Mouse (Mus musculus): ENCODE data around the gene Mydgf.

The Mydgf gene

GRCm38 (mm10) chr17:56144546-56144945 is 39.2 kb downstream of the Mydgf start:
- ATAC-seq (ENCODE audit: low TSS enrichment) = no peak

- no peak for ATAC-seq (ENCODE audit: low TSS enrichment)
Measured at GRCm38 (mm10) chr17:56141702-56142605, 41.8 kb downstream of the Mydgf start.

- ATAC-seq (ENCODE audit: low TSS enrichment) = peak; percentile 38; the same call in 1 of the 2 replicates
Measured at GRCm38 (mm10) chr17:56139858-56140595, 43.7 kb downstream of the Mydgf start, which contains the start of gene Sema6b. TSS of gene Sema6b (minus strand) at chr17:56140343.

- peak; percentile 14; the same call in 1 of the 2 replicates for ATAC-seq (ENCODE audit: low TSS enrichment)
Measured at GRCm38 (mm10) chr17:56139355-56139754, 44.4 kb downstream of the Mydgf start.

- ATAC-seq (ENCODE audit: low TSS enrichment) = no peak
Measured at GRCm38 (mm10) chr17:56137839-56138613, 45.7 kb downstream of the Mydgf start.

- ATAC-seq (ENCODE audit: low TSS enrichment) = no peak
Measured at GRCm38 (mm10) chr17:56136558-56136957, 47.2 kb downstream of the Mydgf start.

GRCm38 (mm10) chr17:56134463-56134971 is 49.2 kb downstream of the Mydgf start:
- ATAC-seq (ENCODE audit: low TSS enrichment) = peak; percentile 41; the same call in 1 of the 2 replicates

DNA sequence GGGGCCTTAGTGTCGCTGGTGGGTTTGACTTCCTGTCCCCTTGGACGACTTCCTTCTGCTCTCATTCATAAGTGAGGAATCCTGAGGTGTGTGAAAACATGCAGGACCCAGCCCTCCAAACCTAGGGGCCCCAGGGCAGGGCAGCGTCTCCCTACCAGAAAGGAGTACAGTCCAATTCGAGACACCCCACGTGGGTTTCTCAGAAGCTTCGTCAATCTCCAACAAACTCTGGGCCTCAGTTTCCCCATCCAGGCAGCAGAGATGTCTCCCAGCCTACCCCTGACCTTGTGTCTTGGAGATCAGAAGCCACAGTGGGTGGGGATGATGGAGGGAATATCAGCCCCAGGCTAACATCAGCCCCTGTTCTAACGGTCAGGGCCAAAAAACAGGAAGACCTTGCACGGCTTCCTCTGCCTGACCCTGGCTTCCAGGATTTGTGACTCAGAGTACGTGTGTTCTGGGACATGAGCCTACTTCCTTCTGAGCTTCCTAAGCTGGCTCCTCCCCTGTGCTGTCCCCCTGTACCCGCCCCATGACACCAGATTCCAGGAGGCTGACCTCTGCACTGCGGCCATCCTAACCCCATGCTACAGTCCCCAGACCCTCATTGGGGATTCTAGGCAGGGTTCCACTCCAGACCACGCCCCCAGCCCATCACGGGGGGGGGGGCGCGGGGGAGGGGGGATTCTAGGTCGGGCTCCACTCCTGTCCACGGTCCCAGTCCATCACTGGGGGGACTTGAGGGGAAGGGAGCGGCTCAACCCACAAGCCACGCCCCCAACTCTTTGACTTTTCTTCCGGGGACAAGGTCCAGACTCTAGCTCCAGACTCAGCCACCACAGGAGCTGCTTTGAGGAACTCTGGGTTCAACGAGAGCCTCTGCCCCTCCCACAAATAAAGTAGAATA is 50.0 kb downstream of the Mydgf start:
- no peak for ATAC-seq (ENCODE audit: low TSS enrichment)

GRCm38 (mm10) chr17:56132661-56133060 is 51.1 kb downstream of the Mydgf start:
- ATAC-seq (ENCODE audit: low TSS enrichment) = no peak

DNA sequence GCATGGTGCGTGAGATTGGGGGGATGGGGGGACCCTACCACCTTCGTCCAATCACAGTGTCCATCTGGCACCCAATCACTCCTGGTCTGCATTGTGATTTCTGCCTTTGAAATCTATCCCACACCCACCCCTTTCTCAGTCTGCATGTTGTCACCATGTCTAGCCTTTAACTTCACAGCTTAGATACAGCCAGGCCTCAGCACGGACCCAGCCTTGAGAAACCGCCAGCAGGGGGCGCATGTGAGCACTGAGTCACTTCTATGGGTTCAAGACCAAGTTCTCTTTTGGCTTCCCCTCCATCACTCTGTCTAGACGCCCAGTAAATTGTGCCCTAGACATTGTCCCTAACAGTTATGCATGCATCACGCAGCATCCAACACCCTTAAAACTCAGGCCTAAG is 51.9 kb downstream of the Mydgf start:
- ATAC-seq (ENCODE audit: low TSS enrichment) = no peak

DNA sequence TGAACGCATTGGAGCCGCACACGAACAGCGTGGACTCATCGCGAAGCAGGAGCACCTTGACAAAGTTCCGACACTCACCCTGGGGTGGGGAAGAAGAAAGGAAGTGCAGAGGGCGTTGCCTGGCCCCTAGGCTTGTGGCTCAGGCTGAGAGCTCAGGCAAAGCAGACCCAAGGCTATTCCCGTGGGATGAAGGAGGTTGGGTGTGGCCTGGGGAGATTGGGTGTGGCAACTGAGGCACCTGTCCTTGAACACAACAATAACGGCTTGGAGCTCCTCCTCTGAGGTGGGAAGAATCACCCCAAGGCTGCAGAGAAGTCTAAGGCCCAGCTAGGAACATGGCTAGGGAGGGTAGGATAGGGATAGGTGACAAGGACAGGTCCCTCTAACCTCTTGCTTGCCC is 52.6 kb downstream of the Mydgf start:
- ATAC-seq (ENCODE audit: low TSS enrichment) = no peak

DNA sequence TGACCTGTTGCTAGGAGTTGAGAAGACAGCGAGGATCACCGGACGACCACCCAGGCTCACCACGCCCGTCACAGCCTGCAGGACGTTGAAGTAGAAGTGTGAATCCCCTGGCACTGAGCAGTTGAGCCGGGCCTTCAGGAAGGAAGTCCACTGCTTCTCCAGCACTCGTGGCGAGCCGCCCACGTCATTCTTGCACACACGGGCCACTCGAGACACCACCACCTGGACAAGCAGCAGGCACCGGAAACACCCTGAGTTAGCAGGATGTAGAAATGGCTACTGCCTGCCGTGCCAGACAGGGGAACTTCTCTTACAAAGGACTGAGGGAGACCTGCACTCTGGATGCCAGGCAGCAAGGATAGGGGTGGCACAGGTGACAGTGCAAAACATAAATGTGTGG is 55.5 kb downstream of the Mydgf start:
- no peak for ATAC-seq (ENCODE audit: low TSS enrichment)

DNA sequence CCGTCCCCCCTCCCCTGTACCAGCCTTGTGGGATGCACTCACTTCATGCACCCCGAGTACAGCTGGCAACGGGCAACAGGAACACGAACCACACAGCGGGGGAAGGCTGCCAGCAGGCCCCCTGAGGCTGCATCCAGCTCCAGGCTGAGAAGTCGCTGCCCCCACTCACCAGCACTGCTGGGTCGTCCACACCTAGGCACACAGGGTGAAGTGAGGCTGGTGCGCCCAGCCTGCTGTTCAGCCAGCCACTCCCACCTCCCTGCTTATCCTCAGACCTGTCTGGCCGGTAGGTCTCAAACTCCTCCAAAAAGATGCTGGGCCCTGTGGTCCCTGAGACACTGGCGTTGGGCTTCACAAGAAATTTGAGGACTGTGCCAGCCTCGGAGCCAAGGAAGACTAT is 57.5 kb downstream of the Mydgf start:
- no peak for ATAC-seq (ENCODE audit: low TSS enrichment)

Measured in frontal cortex, adult (tissue).